Mouse (Mus musculus): ENCODE measurements around the gene Fbxw11.

DNA sequence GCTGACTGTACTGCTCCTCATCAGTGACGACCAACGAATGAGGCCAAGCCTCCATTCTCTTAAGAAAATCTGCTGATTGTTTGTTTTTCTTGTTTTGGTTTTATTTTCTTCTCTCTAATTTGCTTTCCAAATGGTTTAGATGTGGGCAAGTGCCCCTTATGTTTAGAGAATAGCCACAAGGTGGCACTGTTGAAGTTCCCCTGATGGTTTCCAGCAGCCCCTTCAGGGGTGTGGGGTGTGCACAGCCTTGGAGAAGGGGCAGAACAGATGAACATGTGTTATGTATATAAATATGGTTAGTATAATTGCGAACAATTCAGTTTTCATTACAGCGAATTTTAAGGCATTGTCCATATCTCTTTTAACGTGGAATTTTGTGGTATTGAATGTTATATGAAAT is 71.7 kb downstream of the Fbxw11 start:
- TF ChIP-seq CTCF (IDR thresholded peaks at IDR 0.05; ENCODE audit: control insufficient read depth, insufficient read depth, insufficient replicate concordance, low read depth, low read length) = no peak
- TF ChIP-seq POLR2A (IDR thresholded peaks at IDR 0.05; ENCODE audit: control insufficient read depth, low read depth, low read length) = no peak
